Mouse (Mus musculus): ENCODE measurements at regions not wholly inside any gene's neighbourhood (a gene's known extent, or its start where the extent isn't known, plus 50 kb on each side); places are given as distances from the start of the nearest gene placed in this dataset.

DNA sequence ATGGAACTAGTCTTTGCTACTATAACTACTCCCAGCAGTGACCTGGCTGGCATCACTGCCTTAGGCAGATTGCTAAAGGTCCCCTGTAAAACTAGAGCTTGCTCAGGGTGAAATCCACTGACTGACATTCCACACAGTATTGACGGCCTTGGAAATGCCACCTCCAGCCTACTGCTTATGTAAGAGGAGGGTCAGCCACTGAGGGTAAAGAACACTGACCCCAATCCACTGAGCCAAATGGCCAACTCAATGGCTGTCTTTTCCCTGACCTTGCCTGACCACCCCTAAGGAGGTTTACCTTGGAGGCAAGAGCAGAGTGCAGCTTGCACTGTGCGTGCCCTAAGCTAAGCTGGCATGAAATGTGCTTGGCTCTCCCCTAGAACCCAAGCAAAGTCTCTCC, 216.0 kb upstream of the Foxq1 start:
- Histone ChIP-seq H3K4me3 (replicated peaks) (no peak overlapping the region), H3K4me1 (no peaks in the 10 kb centered on the region), H3K36me3 (replicated peaks; ENCODE audit: low read length) (no peaks in the 10 kb centered on the region), H3K9me3 (peaks cover 10% of the 10 kb centered on the region), H3K27me3 (replicated peaks) (no peaks in the 10 kb centered on the region)
- TF ChIP-seq GATA1 (IDR thresholded peaks at IDR 0.05; ENCODE audit: borderline replicate concordance, low read length) (no peak), FLI1 (IDR thresholded peaks at IDR 0.05; ENCODE audit: low read length) (no peak)

DNA sequence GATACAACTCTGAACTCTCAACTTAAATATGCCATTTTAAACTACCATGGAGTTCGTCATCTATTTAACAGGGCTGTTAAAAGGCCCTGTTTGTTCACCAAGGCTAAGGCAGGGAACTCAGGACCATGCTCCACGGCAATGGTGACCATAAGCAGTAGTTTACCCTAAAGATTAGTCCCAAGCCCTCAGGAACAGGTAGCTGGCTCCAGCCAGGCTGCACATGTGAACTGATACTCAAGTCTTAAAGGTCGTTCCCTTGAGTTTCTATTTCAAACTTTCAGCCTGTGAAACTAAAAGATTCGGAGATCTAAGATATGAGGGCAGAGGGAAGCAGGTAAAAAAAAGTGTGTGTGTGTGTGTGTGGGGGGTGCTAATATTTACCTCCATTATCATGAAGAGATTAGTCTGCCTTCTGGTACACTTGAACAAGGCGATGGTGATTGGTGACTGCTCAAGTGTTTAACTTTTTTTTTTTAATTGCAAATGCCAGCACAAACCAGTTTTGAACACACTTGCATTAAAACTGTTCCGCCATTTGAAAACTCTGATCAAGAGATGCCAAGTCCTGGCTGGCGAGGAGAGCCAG, 215.5 kb upstream of the Foxq1 start:
- H3K9me3 ChIP-seq: peaks cover 14% of the 10 kb centered on the region
- H3K4me1 ChIP-seq: no peaks in the 10 kb centered on the region
- no peaks in the 10 kb centered on the region for H3K36me3 ChIP-seq (replicated peaks; ENCODE audit: low read length)
- no peak overlapping the region for H3K4me3 ChIP-seq (replicated peaks)
- H3K27me3 ChIP-seq (replicated peaks): no peaks in the 10 kb centered on the region
- no peak for TF ChIP-seq GATA1 (IDR thresholded peaks at IDR 0.05; ENCODE audit: borderline replicate concordance, low read length)
- no peak for TF ChIP-seq FLI1 (IDR thresholded peaks at IDR 0.05; ENCODE audit: low read length)

DNA sequence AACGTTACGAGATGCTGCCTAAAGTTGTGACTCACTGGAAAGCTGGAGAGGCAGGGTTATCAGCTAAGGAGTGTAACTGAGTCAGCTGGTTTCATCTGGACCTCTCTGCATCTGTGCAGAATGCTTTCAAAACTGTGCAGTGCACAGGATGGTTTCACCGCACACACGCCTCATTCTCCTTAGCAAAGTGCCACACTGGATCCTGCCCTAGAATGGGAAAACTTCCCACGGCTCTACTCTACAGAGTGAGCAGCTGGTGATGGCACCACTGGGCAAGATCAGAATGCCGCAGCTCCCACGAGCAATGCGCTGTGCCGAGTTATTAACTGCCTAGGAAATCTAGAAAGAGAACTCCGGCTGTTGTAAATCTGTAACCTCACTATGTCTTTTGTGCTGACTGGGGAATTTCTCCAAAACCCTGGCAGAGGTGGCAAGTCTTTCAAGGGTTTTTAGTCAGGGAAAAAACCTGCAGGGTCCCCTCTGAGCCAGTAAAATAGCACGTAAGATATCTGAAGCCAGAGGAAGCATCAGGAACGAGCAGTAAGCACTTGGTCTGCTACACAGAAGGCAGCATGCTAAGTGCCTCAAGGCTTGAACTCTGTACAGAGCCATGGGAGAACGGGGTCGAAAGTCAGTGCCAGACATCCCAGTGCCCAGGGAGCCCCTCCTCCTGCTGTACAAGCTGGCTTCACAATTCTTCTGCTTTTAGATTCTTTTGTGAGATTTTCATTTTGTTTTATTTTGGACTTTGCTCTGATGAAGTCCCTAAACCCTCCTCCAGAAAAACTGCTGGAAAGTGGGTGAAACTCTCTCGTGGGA, 214.4 kb upstream of the Foxq1 start:
- Histone ChIP-seq H3K9me3 (peaks cover 16% of the 10 kb centered on the region), H3K27me3 (replicated peaks) (no peaks in the 10 kb centered on the region), H3K36me3 (replicated peaks; ENCODE audit: low read length) (no peaks in the 10 kb centered on the region), H3K4me1 (no peaks in the 10 kb centered on the region), H3K4me3 (replicated peaks) (no peak overlapping the region)
- TF ChIP-seq GATA1 (IDR thresholded peaks at IDR 0.05; ENCODE audit: borderline replicate concordance, low read length): no peak
- no peak for TF ChIP-seq FLI1 (IDR thresholded peaks at IDR 0.05; ENCODE audit: low read length)

DNA sequence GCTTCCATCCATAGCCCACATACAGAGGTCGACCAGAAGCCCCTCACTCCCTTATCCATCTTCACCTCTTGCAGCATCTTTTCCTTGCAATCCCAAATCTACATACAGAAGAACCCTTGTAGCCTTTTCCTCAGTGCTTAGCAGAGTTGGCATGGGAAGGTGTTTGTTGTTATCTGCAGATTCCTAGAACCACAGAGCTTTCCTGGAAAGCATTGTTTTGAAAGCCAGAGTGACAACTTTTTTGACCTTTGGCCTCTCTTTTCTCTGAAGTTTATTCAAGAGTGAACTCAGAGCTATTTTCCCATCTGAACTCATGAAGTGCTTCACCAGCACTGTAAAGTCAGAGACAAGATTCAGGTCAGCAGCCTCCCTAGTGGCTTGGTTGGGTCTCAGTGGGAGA, 209.7 kb upstream of the Foxq1 start:
- peaks cover 13% of the 10 kb centered on the region for H3K9me3 ChIP-seq
- no peak overlapping the region for H3K4me3 ChIP-seq (replicated peaks)
- H3K27me3 ChIP-seq (replicated peaks): no peaks in the 10 kb centered on the region
- no peaks in the 10 kb centered on the region for H3K4me1 ChIP-seq
- H3K36me3 ChIP-seq (replicated peaks; ENCODE audit: low read length): no peaks in the 10 kb centered on the region
- TF ChIP-seq FLI1 (IDR thresholded peaks at IDR 0.05; ENCODE audit: low read length) (no peak), GATA1 (IDR thresholded peaks at IDR 0.05; ENCODE audit: borderline replicate concordance, low read length) (no peak)

DNA sequence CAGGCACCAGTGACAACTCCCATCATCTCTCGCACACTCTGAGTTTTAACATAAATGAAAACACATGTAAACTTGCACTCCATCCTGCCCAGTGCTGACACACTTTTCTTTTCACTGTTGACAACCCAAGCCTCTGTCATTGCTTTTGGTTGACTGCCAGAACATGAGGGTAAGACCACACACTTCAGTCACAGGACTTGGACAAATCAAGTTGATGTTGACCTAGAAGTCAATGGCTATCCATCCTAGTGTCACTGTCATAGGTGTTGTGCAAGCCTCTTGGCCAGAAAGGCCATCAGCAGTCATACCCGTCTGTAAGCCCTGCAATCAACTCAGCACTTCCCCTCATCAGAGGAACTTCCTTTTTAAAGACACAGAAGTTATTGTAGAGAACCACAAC, 208.9 kb upstream of the Foxq1 start:
- H3K9me3 ChIP-seq: peaks cover 10% of the 10 kb centered on the region
- TF ChIP-seq GATA1 (IDR thresholded peaks at IDR 0.05; ENCODE audit: borderline replicate concordance, low read length) (no peak), FLI1 (IDR thresholded peaks at IDR 0.05; ENCODE audit: low read length) (no peak)
- no peaks in the 10 kb centered on the region for H3K36me3 ChIP-seq (replicated peaks; ENCODE audit: low read length)
- no peak overlapping the region for H3K4me3 ChIP-seq (replicated peaks)
- H3K4me1 ChIP-seq: no peaks in the 10 kb centered on the region
- no peaks in the 10 kb centered on the region for H3K27me3 ChIP-seq (replicated peaks)

DNA sequence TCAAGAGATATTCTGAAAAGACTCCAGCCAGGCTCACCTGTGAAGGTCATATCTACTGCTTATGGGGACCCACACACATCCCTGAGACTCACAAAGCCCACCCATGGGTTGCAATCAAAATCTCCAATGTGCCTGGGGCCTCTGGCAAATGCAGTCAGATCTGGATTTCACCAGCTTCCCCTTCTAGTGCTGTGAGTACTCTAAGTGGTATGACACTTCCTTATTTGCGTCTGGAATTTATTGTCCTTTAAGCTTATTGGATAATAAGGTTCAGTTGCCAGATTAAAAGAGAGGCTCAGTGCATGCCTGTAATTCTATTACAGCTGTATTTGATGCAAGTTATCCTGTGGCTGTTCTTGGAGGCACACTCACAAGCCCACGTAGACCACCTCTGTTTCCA, 206.3 kb upstream of the Foxq1 start:
- no peak overlapping the region for H3K4me3 ChIP-seq (replicated peaks)
- peaks cover 11% of the 10 kb centered on the region for H3K9me3 ChIP-seq
- H3K36me3 ChIP-seq (replicated peaks; ENCODE audit: low read length): no peaks in the 10 kb centered on the region
- H3K27me3 ChIP-seq (replicated peaks): no peaks in the 10 kb centered on the region
- no peaks in the 10 kb centered on the region for H3K4me1 ChIP-seq
- TF ChIP-seq FLI1 (IDR thresholded peaks at IDR 0.05; ENCODE audit: low read length): no peak
- TF ChIP-seq GATA1 (IDR thresholded peaks at IDR 0.05; ENCODE audit: borderline replicate concordance, low read length): no peak

DNA sequence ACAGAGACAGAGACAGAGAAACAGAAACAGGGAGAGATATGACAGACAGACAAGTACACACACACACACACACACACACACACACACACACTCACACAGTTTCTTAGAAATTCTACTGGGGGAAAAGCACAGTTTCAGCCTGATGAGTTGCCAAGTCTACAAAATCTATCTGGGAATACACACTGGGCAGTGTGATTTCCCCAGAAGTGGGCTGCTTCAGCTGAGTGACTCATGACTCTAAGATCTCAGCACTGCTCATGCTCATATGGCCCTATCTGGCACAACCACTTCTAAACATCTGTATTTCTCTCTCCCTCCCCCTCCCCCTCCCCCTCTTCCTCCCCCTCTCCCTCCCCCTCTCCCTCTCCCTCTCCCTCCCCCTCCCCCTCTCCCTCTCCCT, 204.5 kb upstream of the Foxq1 start:
- Histone ChIP-seq H3K4me1 (no peaks in the 10 kb centered on the region), H3K27me3 (replicated peaks) (no peaks in the 10 kb centered on the region), H3K9me3 (peaks cover 4% of the 10 kb centered on the region; the same call in 1 of the 2 replicates), H3K36me3 (replicated peaks; ENCODE audit: low read length) (no peaks in the 10 kb centered on the region), H3K4me3 (replicated peaks) (no peak overlapping the region)
- TF ChIP-seq GATA1 (IDR thresholded peaks at IDR 0.05; ENCODE audit: borderline replicate concordance, low read length) (no peak), FLI1 (IDR thresholded peaks at IDR 0.05; ENCODE audit: low read length) (no peak)

DNA sequence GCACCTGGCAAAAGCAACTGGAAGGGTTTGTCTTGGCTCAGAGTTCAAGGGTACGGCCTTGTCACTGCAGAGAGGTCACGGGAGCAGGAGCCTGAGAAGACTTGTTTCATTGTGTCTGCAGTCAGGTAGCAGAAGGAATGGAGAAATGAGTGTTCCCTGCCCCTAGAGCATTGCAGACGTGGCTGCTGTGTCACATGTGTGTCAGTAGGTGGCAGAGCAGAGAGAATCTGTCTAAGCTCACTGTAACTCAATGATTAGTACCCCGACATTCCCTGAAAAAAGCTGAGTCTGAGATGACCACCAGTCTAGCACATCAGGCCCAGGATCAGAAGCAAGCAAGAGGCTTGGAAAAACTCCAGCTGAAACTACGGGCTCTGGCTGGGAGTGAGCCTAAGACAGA, 203.1 kb upstream of the Foxq1 start:
- Histone ChIP-seq H3K36me3 (replicated peaks; ENCODE audit: low read length) (no peaks in the 10 kb centered on the region), H3K9me3 (peaks cover 4% of the 10 kb centered on the region; the same call in 1 of the 2 replicates), H3K4me1 (no peaks in the 10 kb centered on the region), H3K27me3 (replicated peaks) (no peaks in the 10 kb centered on the region), H3K4me3 (replicated peaks) (no peak overlapping the region)
- no peak for TF ChIP-seq FLI1 (IDR thresholded peaks at IDR 0.05; ENCODE audit: low read length)

DNA sequence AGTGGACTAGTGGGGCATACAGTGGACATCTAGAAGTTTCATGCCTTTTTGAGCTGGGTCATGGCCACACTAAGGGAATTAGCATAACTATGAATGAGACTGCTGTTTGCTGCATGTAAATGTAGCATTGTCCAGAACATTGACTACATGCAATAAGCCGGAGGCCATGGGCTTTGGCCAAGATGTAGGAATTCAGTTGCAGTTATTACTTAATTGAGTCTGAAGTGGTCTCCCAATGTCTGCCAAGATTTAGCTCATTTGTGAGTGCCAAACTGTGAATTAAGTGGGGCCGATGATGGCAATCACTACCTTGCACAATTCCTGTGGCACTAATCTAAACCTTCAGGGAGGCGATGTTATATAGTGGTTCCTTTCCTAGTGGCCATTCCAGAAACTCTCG, 196.6 kb upstream of the Foxq1 start:
- Histone ChIP-seq H3K36me3 (replicated peaks; ENCODE audit: low read length) (no peaks in the 10 kb centered on the region), H3K4me1 (no peaks in the 10 kb centered on the region), H3K4me3 (replicated peaks) (no peak overlapping the region), H3K9me3 (peaks cover 3% of the 10 kb centered on the region; the same call in 1 of the 2 replicates), H3K27me3 (replicated peaks) (no peaks in the 10 kb centered on the region)
- no peak for TF ChIP-seq FLI1 (IDR thresholded peaks at IDR 0.05; ENCODE audit: low read length)
- no peak for TF ChIP-seq GATA1 (IDR thresholded peaks at IDR 0.05; ENCODE audit: borderline replicate concordance, low read length)

DNA sequence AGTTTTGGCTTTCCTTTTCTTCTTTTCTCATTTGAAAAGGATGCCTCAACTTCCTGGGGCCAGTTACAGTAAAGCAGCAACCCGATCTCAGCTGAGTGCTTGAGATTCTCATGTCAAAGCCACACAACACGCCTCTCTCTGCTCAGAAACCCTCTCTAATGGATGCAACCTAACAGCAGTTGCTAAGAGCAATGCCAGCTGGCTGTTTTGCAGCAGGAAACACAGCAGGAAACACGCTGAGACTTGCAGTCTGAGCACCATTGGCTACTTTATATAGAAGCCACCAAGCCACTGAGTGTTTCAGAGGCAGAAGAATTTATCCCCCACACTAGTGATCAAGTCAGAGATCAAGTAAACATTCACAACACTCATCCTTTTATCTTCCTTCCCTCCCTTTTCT, 193.5 kb upstream of the Foxq1 start:
- no peaks in the 10 kb centered on the region for H3K4me1 ChIP-seq
- no peak for TF ChIP-seq GATA1 (IDR thresholded peaks at IDR 0.05; ENCODE audit: borderline replicate concordance, low read length)
- TF ChIP-seq FLI1 (IDR thresholded peaks at IDR 0.05; ENCODE audit: low read length): no peak
- no peaks in the 10 kb centered on the region for H3K27me3 ChIP-seq (replicated peaks)
- H3K4me3 ChIP-seq (replicated peaks): no peak overlapping the region
- no peaks in the 10 kb centered on the region for H3K36me3 ChIP-seq (replicated peaks; ENCODE audit: low read length)
- H3K9me3 ChIP-seq: no peaks in the 10 kb centered on the region
